22 mouse cellular contexts compared by ENCODE assay signal in genomic region chr1:89414563-89414962, GRCm38 (mm10). TPM values are rescaled to one million over a fixed set of nuclear protein-coding genes. Genes with fewer than 3 reads are reported as not detected.
DNase-seq lines count a peak whose midpoint lies in the region; ATAC-seq and TF ChIP-seq lines count a peak whose summit lies in the region.
"Had no signal": no experiment of that assay in that cellular context is flagged by ENCODE, and none has a peak within 500 bp of the region (broad histone marks: within the 10 kb centered on the region; RNA-seq: fewer than 3 reads in every experiment).

No protein-coding gene starts in this region.

- no peak for TF ChIP-seq POLR2A in lung, adult 2 months (IDR thresholded peaks at IDR 0.05; ENCODE audit: borderline replicate concordance, extremely low read depth, low read depth, low read length)

- TF ChIP-seq CTCF in intestine, postnatal 0 days (IDR thresholded peaks at IDR 0.05; ENCODE audit: low read depth), result no peak
- TF ChIP-seq CTCF in lung, adult 2 months (IDR thresholded peaks at IDR 0.05; ENCODE audit: insufficient read depth, low read length), result no peak
- no peak for TF ChIP-seq CTCF in midbrain, postnatal 0 days (IDR thresholded peaks at IDR 0.05)

- H3K4me3 ChIP-seq in intestine, embryonic 16.5 days (ENCODE audit: low read length), result no peak overlapping the region
- H3K4me3 ChIP-seq in intestine, postnatal 0 days (ENCODE audit: low read depth, low read length), result no peak overlapping the region
- no peak overlapping the region for H3K4me3 ChIP-seq in lung, embryonic 16.5 days (ENCODE audit: low read length)
- H3K4me3 ChIP-seq in lung, adult 2 months (replicated peaks; ENCODE audit: extremely low read depth, low read depth, low read length), result no peak overlapping the region
- no peak overlapping the region for H3K4me3 ChIP-seq in midbrain, embryonic 15.5 days
- no peak overlapping the region for H3K4me3 ChIP-seq in midbrain, postnatal 0 days (ENCODE audit: low read depth, low read length)
- H3K4me3 ChIP-seq: embryonic facial prominence, embryonic 15.5 days; erythroblast, embryonic 14.5 days; forebrain, embryonic 10.5 days; heart, adult 2 months; heart, embryonic 15.5 days; hindbrain, embryonic 13.5 days had no signal

- no peaks in the 10 kb centered on the region for H3K9me3 ChIP-seq in intestine, embryonic 16.5 days (ENCODE audit: control insufficient read depth, low read length)
- no peaks in the 10 kb centered on the region for H3K9me3 ChIP-seq in intestine, postnatal 0 days (ENCODE audit: control insufficient read depth)
- H3K9me3 ChIP-seq in lung, embryonic 16.5 days (ENCODE audit: control insufficient read depth, low read length), result no peaks in the 10 kb centered on the region
- no peaks in the 10 kb centered on the region for H3K9me3 ChIP-seq in midbrain, embryonic 15.5 days
- no peaks in the 10 kb centered on the region for H3K9me3 ChIP-seq in midbrain, postnatal 0 days (ENCODE audit: low read length)
- H3K9me3 ChIP-seq: embryonic facial prominence, embryonic 15.5 days; forebrain, embryonic 10.5 days; heart, embryonic 15.5 days; hindbrain, embryonic 13.5 days had no signal

- ATAC-seq in intestine, embryonic 16.5 days, result peak; percentile 55
- ATAC-seq in intestine, postnatal 0 days, result no peak
- ATAC-seq in lung, embryonic 16.5 days (ENCODE audit: low read depth), result peak; percentile 61
- ATAC-seq in midbrain, embryonic 15.5 days (replicated peaks), result 0 out of 2 replicates have a peak, but pooled peaks have one; percentile 20
- ATAC-seq in midbrain, postnatal 0 days (ENCODE audit: low FRiP score), result no peak
- ATAC-seq: forebrain, embryonic 16.5 days had no signal

- DNase-seq in lung, adult 2 months, result no peak
- no peak for DNase-seq in midbrain, postnatal 0 days (ENCODE audit: low spot score)
- no peak for DNase-seq in cerebellum, postnatal 10 days
- DNase-seq: adrenal gland, postnatal 10 days; cerebellum, adult 2 months; cerebellum, postnatal 14 days; embryo, embryonic 11 days; gastrocnemius, postnatal 14 days; heart, adult 2 months; heart, postnatal 14 days had no signal

- no peaks in the 10 kb centered on the region for H3K36me3 ChIP-seq in intestine, embryonic 16.5 days (ENCODE audit: control insufficient read depth, insufficient read depth, low read length)
- no peaks in the 10 kb centered on the region for H3K36me3 ChIP-seq in intestine, postnatal 0 days (ENCODE audit: control insufficient read depth, insufficient read depth)
- H3K36me3 ChIP-seq in lung, embryonic 16.5 days (ENCODE audit: control insufficient read depth, insufficient read depth, low read length), result no peaks in the 10 kb centered on the region
- H3K36me3 ChIP-seq in midbrain, embryonic 15.5 days (replicated peaks), result no peaks in the 10 kb centered on the region
- no peaks in the 10 kb centered on the region for H3K36me3 ChIP-seq in midbrain, postnatal 0 days (ENCODE audit: insufficient read depth, low read length)
- H3K36me3 ChIP-seq: embryonic facial prominence, embryonic 15.5 days; forebrain, embryonic 10.5 days; heart, embryonic 15.5 days; hindbrain, embryonic 13.5 days had no signal

- no peak overlapping the region for H3K27ac ChIP-seq in intestine, embryonic 16.5 days (ENCODE audit: low read length)
- no peak overlapping the region for H3K27ac ChIP-seq in intestine, postnatal 0 days (ENCODE audit: low read depth, low read length)
- no peak overlapping the region for H3K27ac ChIP-seq in lung, embryonic 16.5 days (ENCODE audit: low read length)
- no peak overlapping the region for H3K27ac ChIP-seq in midbrain, embryonic 15.5 days
- H3K27ac ChIP-seq in midbrain, postnatal 0 days (ENCODE audit: low read depth, low read length), result no peak overlapping the region
- H3K27ac ChIP-seq: embryonic facial prominence, embryonic 15.5 days; forebrain, embryonic 10.5 days; heart, adult 2 months; heart, embryonic 15.5 days; hindbrain, embryonic 13.5 days had no signal

- H3K9ac ChIP-seq in intestine, embryonic 16.5 days (ENCODE audit: low read depth, low read length), result no peak overlapping the region
- no peak overlapping the region for H3K9ac ChIP-seq in intestine, postnatal 0 days (ENCODE audit: low read depth, low read length)
- no peak overlapping the region for H3K9ac ChIP-seq in lung, embryonic 16.5 days (ENCODE audit: low read length)
- no peak overlapping the region for H3K9ac ChIP-seq in midbrain, embryonic 15.5 days
- H3K9ac ChIP-seq in midbrain, postnatal 0 days (replicated peaks; ENCODE audit: low read length, poor library complexity, severe bottlenecking), result no peak overlapping the region
- H3K9ac ChIP-seq: embryonic facial prominence, embryonic 15.5 days; heart, embryonic 15.5 days; hindbrain, embryonic 13.5 days had no signal

- no peak overlapping the region for H3K4me2 ChIP-seq in intestine, embryonic 16.5 days (ENCODE audit: low read depth, low read length)
- H3K4me2 ChIP-seq in intestine, postnatal 0 days (replicated peaks; ENCODE audit: low read depth), result no peak overlapping the region; the same call in 1 of the 2 replicates
- no peak overlapping the region for H3K4me2 ChIP-seq in lung, embryonic 16.5 days (ENCODE audit: low read depth, low read length)
- H3K4me2 ChIP-seq in midbrain, embryonic 15.5 days, result no peak overlapping the region
- no peak overlapping the region for H3K4me2 ChIP-seq in midbrain, postnatal 0 days (ENCODE audit: low read depth, low read length, poor library complexity, severe bottlenecking)
- H3K4me2 ChIP-seq: embryonic facial prominence, embryonic 15.5 days; heart, embryonic 11.5 days; heart, embryonic 15.5 days; hindbrain, embryonic 13.5 days had no signal

- 43% methylated on average over 9 of the region's 9 CpGs for WGBS in intestine, embryonic 16.5 days
- 29% methylated on average over 9 of the region's 9 CpGs for WGBS in intestine, postnatal 0 days
- WGBS in lung, embryonic 16.5 days, result 49% methylated on average over 9 of the region's 9 CpGs
- WGBS in lung, adult 2 months, result 81% methylated on average over 9 of the region's 9 CpGs
- 55% methylated on average over 9 of the region's 9 CpGs for WGBS in midbrain, embryonic 15.5 days
- WGBS in midbrain, postnatal 0 days, result 44% methylated on average over 9 of the region's 9 CpGs

- H3K4me1 ChIP-seq in intestine, embryonic 16.5 days (ENCODE audit: control insufficient read depth, insufficient read depth, low read length), result peaks cover 3% of the 10 kb centered on the region; the same call in 1 of the 2 replicates
- no peaks in the 10 kb centered on the region for H3K4me1 ChIP-seq in intestine, postnatal 0 days (replicated peaks; ENCODE audit: control insufficient read depth, insufficient read depth, low read length)
- H3K4me1 ChIP-seq in lung, embryonic 16.5 days (replicated peaks; ENCODE audit: control insufficient read depth, insufficient read depth, low read length), result peaks cover 12% of the 10 kb centered on the region
- H3K4me1 ChIP-seq in lung, adult 2 months (ENCODE audit: control insufficient read depth, insufficient read depth, low read length), result no peaks in the 10 kb centered on the region
- H3K4me1 ChIP-seq in midbrain, embryonic 15.5 days, result peaks cover 4% of the 10 kb centered on the region; the same call in 1 of the 2 replicates
- no peaks in the 10 kb centered on the region for H3K4me1 ChIP-seq in midbrain, postnatal 0 days (ENCODE audit: insufficient read depth, low read length)
- H3K4me1 ChIP-seq: heart, embryonic 15.5 days had no signal

- no peaks in the 10 kb centered on the region for H3K27me3 ChIP-seq in intestine, embryonic 16.5 days (replicated peaks; ENCODE audit: control insufficient read depth, insufficient read depth, low read length)
- no peaks in the 10 kb centered on the region for H3K27me3 ChIP-seq in intestine, postnatal 0 days (replicated peaks; ENCODE audit: control insufficient read depth, insufficient read depth, low read length)
- H3K27me3 ChIP-seq in lung, embryonic 16.5 days (ENCODE audit: control insufficient read depth, insufficient read depth, low read depth, low read length), result no peaks in the 10 kb centered on the region
- H3K27me3 ChIP-seq in midbrain, embryonic 15.5 days (replicated peaks), result no peaks in the 10 kb centered on the region; the same call in 1 of the 2 replicates
- no peaks in the 10 kb centered on the region for H3K27me3 ChIP-seq in midbrain, postnatal 0 days (ENCODE audit: insufficient read depth, low read length)
- H3K27me3 ChIP-seq: embryonic facial prominence, embryonic 15.5 days; heart, embryonic 15.5 days had no signal

RNA-seq across cellular contexts. Expression of gene Agap1, which starts 40.0 kb away (rescaled TPM):
- polyA plus RNA-seq in intestine, embryonic 16.5 days (2015; fragmentation: Nextera tagmentation; extraction: Ambion mirVana), result 4.8 and 5.5 TPM in 2 replicates
- 6.1 and 7.0 TPM in 2 replicates for polyA plus RNA-seq in intestine, postnatal 0 days (2015; fragmentation: Nextera tagmentation; extraction: Ambion mirVana)
- 7.6 TPM in 2 replicates for polyA plus RNA-seq in lung, embryonic 16.5 days (2015; fragmentation: Nextera tagmentation; extraction: Ambion mirVana)
- polyA plus RNA-seq in lung, adult 2 months (2012; rRNA removed), result 24.1 and 28.0 TPM in 2 replicates
- 56.9 and 63.6 TPM in 2 replicates for polyA plus RNA-seq in midbrain, embryonic 15.5 days (2015; fragmentation: Nextera tagmentation; extraction: Ambion mirVana)
- 175 and 187 TPM in 2 replicates for total RNA-seq in midbrain, postnatal 0 days (2014; rRNA removed)
- polyA plus RNA-seq in midbrain, postnatal 0 days (2015; fragmentation: Nextera tagmentation; extraction: Ambion mirVana), result 40.4 and 45.9 TPM in 2 replicates
- total RNA-seq: MEL had no signal

Comparison
In these comparisons a context has a peak if more than half of its experiments do, and no peak if none do; other contexts are left out.
1. ATAC-seq: peak in intestine, embryonic 16.5 days (single experiment), lung, embryonic 16.5 days (single experiment) and midbrain, embryonic 15.5 days (single experiment); none in intestine, postnatal 0 days (single experiment) and midbrain, postnatal 0 days (single experiment).